Mouse (Mus musculus): Measurements from ENCODE around the gene B3glct.

DNA sequence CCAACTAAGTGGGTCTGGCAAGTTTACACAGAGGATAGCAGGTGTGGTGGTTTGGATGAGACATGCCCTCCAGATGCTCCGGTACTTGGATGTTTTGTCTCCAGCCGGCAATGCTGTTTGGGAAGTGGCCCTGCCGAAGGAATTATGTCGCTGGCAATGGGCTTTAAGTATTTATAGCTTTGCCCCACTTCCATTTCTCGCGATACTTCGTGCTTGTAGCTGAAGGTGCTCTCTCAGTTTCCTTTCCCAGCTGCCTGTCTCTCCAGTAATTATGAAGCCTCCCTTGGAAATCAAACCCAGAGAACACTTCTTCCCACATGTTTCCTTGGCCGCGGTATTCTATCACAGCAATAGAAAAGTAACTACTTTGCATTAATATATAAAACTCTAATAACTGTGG lies 22.4 kb upstream of the B3glct start:
- TF ChIP-seq CTCF (IDR thresholded peaks at IDR 0.05; ENCODE audit: low read depth) (no peak), EP300 (IDR thresholded peaks at IDR 0.05; ENCODE audit: low read depth) (no peak)
